Mouse (Mus musculus) lung, postnatal 0 days (tissue): ENCODE measurements around the gene Ugt1a9. TPM values are rescaled to one million over a fixed set of nuclear protein-coding genes. Genes with fewer than 3 reads are reported as not detected.

ENCODE experiments used
- ATAC-seq: fragments of 200-750 bp; cut with Nextera tagmentation; 2 replicates; pipeline ENCODE4 v1.8.0; 2017; ENCODE audit warnings: moderate library complexity
- DNase-seq: peaks from one replicate; pipeline ENCODE4 v3.0.0-alpha.2; 2016; ENCODE audit warnings: low spot score
- H3K27ac ChIP-seq: fragments of 300-500 bp; sonication (generic); 2 replicates; pipeline ENCODE4 v1.5.1; 2014; ENCODE audit warnings: antibody characterized with exemption, mild to moderate bottlenecking, low read length, mixed read lengths
- H3K27me3 ChIP-seq: fragments of 300-500 bp; sonication (generic); replicated peaks from 2 replicates; pipeline ENCODE4 v1.6.1; 2014; ENCODE audit warnings: low read length, mixed read lengths; ENCODE audit not compliant: insufficient read depth
- H3K36me3 ChIP-seq: fragments of 300-500 bp; sonication (generic); 2 replicates; pipeline ENCODE4 v1.6.1; 2014; ENCODE audit warnings: low read length, mixed read lengths; ENCODE audit not compliant: insufficient read depth
- H3K4me1 ChIP-seq: fragments of 300-500 bp; sonication (generic); 2 replicates; pipeline ENCODE4 v1.6.1; 2014; ENCODE audit warnings: antibody characterized with exemption, low read depth, low read length, mixed read lengths; ENCODE audit not compliant: insufficient read depth
- H3K4me2 ChIP-seq: fragments of 300-500 bp; sonication (generic); replicated peaks from 2 replicates; pipeline ENCODE4 v1.6.1; 2014; ENCODE audit warnings: low read depth, mild to moderate bottlenecking, low read length, moderate library complexity, mixed read lengths
- H3K4me3 ChIP-seq: fragments of 300-500 bp; sonication (generic); 2 replicates; pipeline ENCODE4 v1.5.1; 2014; ENCODE audit warnings: low read depth, low read length
- H3K9ac ChIP-seq: fragments of 300-500 bp; sonication (generic); replicated peaks from 2 replicates; pipeline ENCODE4 v1.6.1; 2014; ENCODE audit warnings: low read depth, mild to moderate bottlenecking
- H3K9me3 ChIP-seq: fragments of 300-500 bp; sonication (generic); 2 replicates; pipeline ENCODE4 v1.6.1; 2016; ENCODE audit warnings: low read length, mixed read lengths
- CTCF ChIP-seq: IDR thresholded peaks from 2 replicates; pipeline ENCODE4 v1.5.1; 2016; ENCODE audit warnings: antibody characterized with exemption, mild to moderate bottlenecking
- EP300 ChIP-seq: IDR thresholded peaks from 2 replicates; pipeline ENCODE4 v1.6.1; 2016; ENCODE audit warnings: antibody characterized with exemption, mild to moderate bottlenecking, control low read depth
- WGBS: fragments of 180-500 bp; shearing (Covaris S2); extraction: QIAGEN DNeasy Blood & Tissue Kit; methylation state at CpG from one replicate; pipeline ENCODE4 v1.1.7; 2014; 5-methylcytosine and 5-hydroxymethylcytosine counted together
- polyA plus RNA-seq: library from polyadenylated mRNA; unstranded; fragments of >200 nt; fragmentation: Nextera tagmentation; extraction: Ambion mirVana; gene quantifications from 2 replicates; pipeline ENCODE4 v1.2.1, GENCODE M21; 2015

Ugt1a9 gene
- polyA plus RNA-seq, 1 experiment from 2014 or later = 0.13 TPM

- 90% methylated on average over 5 of the region's 5 CpGs for WGBS
- Histone ChIP-seq H3K27me3 (no peaks in the 10 kb centered on the region), H3K4me2 (no peak overlapping the region), H3K9ac (no peak overlapping the region), H3K36me3 (peaks cover 77% of the 10 kb centered on the region), H3K4me3 (no peak overlapping the region), H3K27ac (no peak overlapping the region), H3K9me3 (no peaks in the 10 kb centered on the region), H3K4me1 (0 out of 2 replicates have a peak, but pooled peaks cover 7% of the 10 kb centered on the region)
- ATAC-seq (no peak), DNase-seq (no peak)
- TF ChIP-seq CTCF = no peak
- no peak for TF ChIP-seq EP300
Observed at GRCm38 (mm10) chr1:88263778-88264177, 193.2 kb downstream of the Ugt1a9 start.

- Histone ChIP-seq H3K9ac (no peak overlapping the region), H3K4me3 (no peak overlapping the region), H3K4me1 (0 out of 2 replicates have a peak, but pooled peaks cover 4% of the 10 kb centered on the region), H3K4me2 (no peak overlapping the region), H3K36me3 (peaks cover 83% of the 10 kb centered on the region), H3K9me3 (no peaks in the 10 kb centered on the region), H3K27me3 (no peaks in the 10 kb centered on the region), H3K27ac (no peak overlapping the region)
- no peak for DNase-seq
- 82% methylated on average over 7 of the region's 7 CpGs for WGBS
- no peak for ATAC-seq
- TF ChIP-seq CTCF = no peak
Observed at GRCm38 (mm10) chr1:88264237-88264868, 193.8 kb downstream of the Ugt1a9 start.

GRCm38 (mm10) chr1:88264869-88265240 lies 194.3 kb downstream of the Ugt1a9 start:
- WGBS = 70% methylated on average over 4 of the region's 4 CpGs

GRCm38 (mm10) chr1:88266123-88266522 lies 195.5 kb downstream of the Ugt1a9 start:
- Histone ChIP-seq H3K9ac (no peak overlapping the region), H3K4me1 (no peaks in the 10 kb centered on the region), H3K27me3 (no peaks in the 10 kb centered on the region), H3K36me3 (peaks cover 80% of the 10 kb centered on the region), H3K27ac (no peak overlapping the region), H3K4me2 (no peak overlapping the region), H3K4me3 (no peak overlapping the region), H3K9me3 (no peaks in the 10 kb centered on the region)
- DNase-seq (no peak), ATAC-seq (no peak)
- 88% methylated on average over 13 of the region's 13 CpGs for WGBS
- TF ChIP-seq CTCF = no peak
- TF ChIP-seq EP300 = no peak

More at GRCm38 (mm10) chr1:88264869-88265240, 194.3 kb downstream of the Ugt1a9 start:
- no peaks in the 10 kb centered on the region for H3K9me3 ChIP-seq
- no peak overlapping the region for H3K27ac ChIP-seq
- H3K36me3 ChIP-seq = peaks cover 88% of the 10 kb centered on the region
- H3K4me2 ChIP-seq = no peak overlapping the region
- ATAC-seq (no peak), DNase-seq (no peak)
- no peaks in the 10 kb centered on the region for H3K27me3 ChIP-seq
- H3K4me1 ChIP-seq = no peaks in the 10 kb centered on the region
- H3K4me3 ChIP-seq = no peak overlapping the region
- H3K9ac ChIP-seq = no peak overlapping the region
- no peak for TF ChIP-seq CTCF
- TF ChIP-seq EP300 = no peak

DNA sequence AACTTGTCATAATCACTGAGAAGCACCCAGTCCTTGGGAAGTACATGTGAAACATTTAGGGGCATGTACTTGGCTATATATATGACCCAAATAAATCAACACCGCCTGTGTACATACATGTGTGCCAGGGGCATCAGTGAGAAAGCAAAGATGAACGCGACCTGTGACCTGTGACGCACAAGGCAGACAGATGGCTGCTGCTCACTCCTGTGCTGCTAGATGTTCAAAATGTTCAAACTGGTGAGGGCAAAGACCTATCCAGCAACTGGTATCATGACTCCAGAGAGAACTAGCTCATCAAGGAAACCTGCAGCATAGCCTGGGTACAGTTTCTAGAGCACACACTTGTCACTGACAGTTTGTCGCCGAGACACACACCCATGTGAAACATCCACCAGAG lies 196.9 kb downstream of the Ugt1a9 start:
- H3K36me3 ChIP-seq = peaks cover 76% of the 10 kb centered on the region
- no peak overlapping the region for H3K4me2 ChIP-seq
- H3K4me3 ChIP-seq = no peak overlapping the region
- 89% methylated on average over 6 of the region's 6 CpGs for WGBS
- H3K27ac ChIP-seq = no peak overlapping the region
- H3K9me3 ChIP-seq = no peaks in the 10 kb centered on the region
- DNase-seq (no peak), ATAC-seq (peak; percentile 27)
- no peak overlapping the region for H3K9ac ChIP-seq
- TF ChIP-seq EP300 = no peak
- no peak for TF ChIP-seq CTCF
- H3K27me3 ChIP-seq = no peaks in the 10 kb centered on the region
- H3K4me1 ChIP-seq = no peaks in the 10 kb centered on the region

DNA sequence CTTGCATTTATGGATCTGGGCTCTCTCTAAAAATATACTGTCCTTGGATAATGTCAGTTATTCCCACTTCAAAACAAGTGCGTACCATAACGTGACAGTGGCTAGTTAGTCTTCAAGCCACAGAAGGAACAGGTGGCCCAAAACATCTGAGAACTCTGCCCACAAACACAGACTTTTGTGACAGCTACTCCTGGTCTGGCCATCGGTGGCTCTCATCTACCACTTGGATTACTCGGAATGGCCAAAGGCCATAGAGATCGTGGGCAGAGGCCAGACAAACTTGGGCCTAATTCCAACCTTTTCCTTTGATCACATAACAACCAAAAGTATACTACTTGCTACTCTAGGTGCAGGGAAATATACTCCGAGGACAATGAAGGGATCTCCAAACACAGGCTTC lies 197.5 kb downstream of the Ugt1a9 start:
- 84% methylated on average over 6 of the region's 6 CpGs for WGBS
- H3K9me3 ChIP-seq = no peaks in the 10 kb centered on the region
- H3K27me3 ChIP-seq = no peaks in the 10 kb centered on the region
- H3K4me2 ChIP-seq = no peak overlapping the region
- no peaks in the 10 kb centered on the region for H3K4me1 ChIP-seq
- H3K4me3 ChIP-seq = no peak overlapping the region
- DNase-seq (no peak), ATAC-seq (peak; percentile 3; the same call in 1 of the 2 replicates)
- peaks cover 70% of the 10 kb centered on the region for H3K36me3 ChIP-seq
- TF ChIP-seq CTCF (no peak), EP300 (no peak)
- no peak overlapping the region for H3K27ac ChIP-seq
- H3K9ac ChIP-seq = no peak overlapping the region

Other genes with a start within 250 kb of the Ugt1a9 start
- 24.3 and 25.5 TPM in 2 replicates for gene Dgkd, start 217.5 kb upstream of the Ugt1a9 start, polyA plus RNA-seq
- gene Usp40, start 62.2 kb upstream of the Ugt1a9 start, polyA plus RNA-seq = 16.3 and 19.3 TPM in 2 replicates
- gene Ugt1a10, start 15.4 kb upstream of the Ugt1a9 start, polyA plus RNA-seq = not detected in 2 replicates
- gene Ugt1a8, start 17.0 kb downstream of the Ugt1a9 start, polyA plus RNA-seq = 0.11 TPM in 1 of 2 replicates, not detected in the other
- gene Ugt1a7c, start 24.3 kb downstream of the Ugt1a9 start, polyA plus RNA-seq = 2.5 and 2.7 TPM in 2 replicates
- gene Ugt1a6b, start 32.5 kb downstream of the Ugt1a9 start, polyA plus RNA-seq = 2.4 and 3.2 TPM in 2 replicates
- gene Ugt1a6a, start 64.0 kb downstream of the Ugt1a9 start, polyA plus RNA-seq = 35.3 and 39.9 TPM in 2 replicates
- not detected in 2 replicates for gene Ugt1a5, start 95.2 kb downstream of the Ugt1a9 start, polyA plus RNA-seq
- gene Ugt1a2, start 129.8 kb downstream of the Ugt1a9 start, polyA plus RNA-seq = 0.08 and 0.11 TPM in 2 replicates
- gene Dnajb3, start 135.0 kb downstream of the Ugt1a9 start, polyA plus RNA-seq = 2.7 and 3.8 TPM in 2 replicates
- gene Ugt1a1, start 141.2 kb downstream of the Ugt1a9 start, polyA plus RNA-seq = 0.21 and 0.26 TPM in 2 replicates
- gene Mroh2a, start 156.2 kb downstream of the Ugt1a9 start, polyA plus RNA-seq = 0.15 and 0.43 TPM in 2 replicates
- 21.9 and 26.0 TPM in 2 replicates for gene Hjurp, start 206.8 kb downstream of the Ugt1a9 start, polyA plus RNA-seq
- 0.05 TPM in 1 of 2 replicates, not detected in the other for gene Trpm8, start 206.9 kb downstream of the Ugt1a9 start, polyA plus RNA-seq